Mouse (Mus musculus): ENCODE measurements around the gene Cd59a.
"Not testable (repeated sequence)": the region's sequence is repeated elsewhere in the genome, so short reads cannot be mapped to it uniquely, and the experiment has no call there.

- TF ChIP-seq POLR2A (IDR thresholded peaks at IDR 0.05; ENCODE audit: borderline replicate concordance, insufficient read depth, low read length); CTCF (IDR thresholded peaks at IDR 0.05; ENCODE audit: borderline replicate concordance, insufficient read depth, low read depth, low read length): not testable (repeated sequence)
These were observed 15.7 kb downstream of the Cd59a start for GRCm38 (mm10) chr2:104111170-104111797.

Data from cerebellum, adult 2 months (tissue).